9 mouse cellular contexts compared by ENCODE assay signal in the genomic region with DNA sequence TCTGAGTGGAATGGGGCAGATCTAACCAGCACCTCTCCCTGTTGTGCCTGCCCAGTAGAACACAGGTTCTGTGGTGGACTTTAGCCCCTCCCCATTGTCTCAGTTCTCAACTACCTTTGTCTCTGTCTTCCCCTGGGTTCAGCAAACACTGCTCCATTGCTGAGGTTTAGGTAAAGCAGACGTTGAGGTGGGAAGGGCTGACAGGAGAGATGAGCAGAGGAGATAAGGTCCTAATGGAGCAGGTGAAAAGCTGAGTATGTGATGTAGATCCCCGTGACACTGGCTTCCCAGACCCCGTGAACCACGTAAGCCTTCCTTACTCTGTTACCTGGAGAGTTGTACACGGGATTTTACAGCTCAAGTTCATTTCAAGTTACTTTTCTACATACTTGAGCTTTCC.
A peak's percentile ranks its signal among the peaks of the same experiment; 100 is the strongest.
DNase-seq lines count a peak whose midpoint lies in the region; ATAC-seq lines count a peak whose summit lies in the region.
"Had no signal": no experiment of that assay in that cellular context is flagged by ENCODE, and none has a peak within 500 bp of the region (broad histone marks: within the 10 kb centered on the region; RNA-seq: fewer than 3 reads in every experiment).

No protein-coding gene starts in this region.

- H3K4me3 ChIP-seq in heart, embryonic 10.5 days, result peak overlapping the region; percentile 22; the same call in 1 of the 2 replicates
- H3K4me3 ChIP-seq in neural tube, embryonic 11.5 days (ENCODE audit: low read depth, low read length), result no peak overlapping the region; the same call in 1 of the 2 replicates
- H3K4me3 ChIP-seq in liver, embryonic 12.5 days, result peak overlapping the region; percentile 75

- no peak overlapping the region for H3K9ac ChIP-seq in neural tube, embryonic 11.5 days (ENCODE audit: low read length)
- H3K9ac ChIP-seq in liver, embryonic 12.5 days, result peak overlapping the region; percentile 88

- H3K27ac ChIP-seq in heart, embryonic 10.5 days, result no peak overlapping the region; the same call in 1 of the 2 replicates
- H3K27ac ChIP-seq in neural tube, embryonic 11.5 days (ENCODE audit: low read depth, low read length), result no peak overlapping the region
- H3K27ac ChIP-seq in liver, embryonic 12.5 days, result peak overlapping the region; percentile 100

- H3K4me2 ChIP-seq in neural tube, embryonic 11.5 days (ENCODE audit: low read depth), result peak overlapping the region; percentile 28
- peak overlapping the region; percentile 79 for H3K4me2 ChIP-seq in liver, embryonic 12.5 days

- no peaks in the 10 kb centered on the region for H3K9me3 ChIP-seq in heart, embryonic 10.5 days
- no peaks in the 10 kb centered on the region for H3K9me3 ChIP-seq in neural tube, embryonic 11.5 days (ENCODE audit: control insufficient read depth, low read length)
- no peaks in the 10 kb centered on the region for H3K9me3 ChIP-seq in liver, embryonic 12.5 days (replicated peaks)

- peaks cover 50% of the 10 kb centered on the region for H3K4me1 ChIP-seq in heart, embryonic 10.5 days
- peaks cover 26% of the 10 kb centered on the region for H3K4me1 ChIP-seq in neural tube, embryonic 11.5 days (ENCODE audit: control insufficient read depth, insufficient read depth, low read length)
- peaks cover 82% of the 10 kb centered on the region for H3K4me1 ChIP-seq in liver, embryonic 12.5 days

- peaks cover 24% of the 10 kb centered on the region for H3K36me3 ChIP-seq in heart, embryonic 10.5 days
- peaks cover 12% of the 10 kb centered on the region for H3K36me3 ChIP-seq in neural tube, embryonic 11.5 days (ENCODE audit: control insufficient read depth, insufficient read depth, low read length)
- H3K36me3 ChIP-seq in liver, embryonic 12.5 days, result peaks cover 47% of the 10 kb centered on the region

- 76% methylated on average over 5 of the region's 5 CpGs for WGBS in heart, embryonic 10.5 days
- WGBS in neural tube, embryonic 11.5 days, result 71% methylated on average over 5 of the region's 5 CpGs
- WGBS in liver, embryonic 12.5 days (ENCODE audit: insufficient replicate concordance), result 49% methylated on average over 5 of the region's 5 CpGs

- no peaks in the 10 kb centered on the region for H3K27me3 ChIP-seq in heart, embryonic 10.5 days (ENCODE audit: insufficient read depth, poor library complexity, severe bottlenecking)
- H3K27me3 ChIP-seq in neural tube, embryonic 11.5 days (ENCODE audit: control insufficient read depth, insufficient read depth, low read length), result no peaks in the 10 kb centered on the region
- no peaks in the 10 kb centered on the region for H3K27me3 ChIP-seq in liver, embryonic 12.5 days (replicated peaks)

- no peak for DNase-seq in heart, embryonic 10.5 days (ENCODE audit: low spot score)
- no peak for DNase-seq in heart, adult 9 months (ENCODE audit: low spot score in 2 of 2)
- DNase-seq in neural tube, embryonic 11.5 days (ENCODE audit: low spot score), result no peak
- no peak for DNase-seq in neural tube, embryonic 10.5 days (ENCODE audit: extremely low spot score, low spot score)
- no peak for DNase-seq in embryo, embryonic 11 days
- DNase-seq in ovary, postnatal 14 days (ENCODE audit: low spot score), result no peak
- no peak for DNase-seq in thymus, postnatal 10 days (ENCODE audit: low spot score in 2 of 2)
- DNase-seq: lung, postnatal 14 days had no signal

- no peak for ATAC-seq in neural tube, embryonic 11.5 days (ENCODE audit: insufficient read depth, low FRiP score, low TSS enrichment)
- no peak for ATAC-seq in liver, embryonic 12.5 days
